Mouse (Mus musculus) adrenal gland (tissue): Measurements from ENCODE around the gene Epb41.

Experiments
- intact Hi-C: fragments of 180-260 bp; cut with DNase I; formaldehyde crosslinking; loops from one replicate; pipeline ENCODE4 v1.15.1; 2025

Epb41 gene

DNA sequence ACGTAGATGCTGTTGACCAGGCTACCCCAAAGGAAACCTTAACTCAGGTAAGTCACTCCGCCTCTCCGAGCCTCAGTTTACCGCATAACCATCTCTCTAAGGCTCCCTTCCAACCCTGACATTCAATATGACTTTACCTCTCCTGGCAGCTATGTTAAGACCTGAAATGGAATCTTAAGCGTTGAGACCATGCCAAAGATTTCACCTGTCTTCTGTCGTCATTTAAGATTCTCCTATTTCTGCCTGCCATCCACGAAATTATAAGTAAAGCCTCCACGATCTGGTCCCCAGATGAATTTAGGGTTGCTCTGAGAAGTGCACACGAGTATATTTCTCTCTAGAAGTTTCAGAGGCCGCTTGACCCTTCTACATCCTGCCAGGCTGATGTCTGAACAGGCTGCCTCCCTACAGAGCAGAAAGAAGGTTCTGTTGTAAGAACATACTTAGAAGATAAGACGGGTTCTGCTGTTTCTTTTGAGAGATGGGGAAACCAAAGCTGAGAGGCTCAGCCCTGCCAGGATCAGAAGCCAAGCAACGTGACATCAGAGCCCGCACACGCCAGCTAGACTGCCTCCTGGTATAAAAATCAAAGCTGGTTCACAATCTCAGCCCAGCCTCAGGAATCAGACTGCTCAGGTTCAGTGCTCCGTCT, 25.4 kb downstream of the Epb41 start:
- intact Hi-C loops, result no loop called here

DNA sequence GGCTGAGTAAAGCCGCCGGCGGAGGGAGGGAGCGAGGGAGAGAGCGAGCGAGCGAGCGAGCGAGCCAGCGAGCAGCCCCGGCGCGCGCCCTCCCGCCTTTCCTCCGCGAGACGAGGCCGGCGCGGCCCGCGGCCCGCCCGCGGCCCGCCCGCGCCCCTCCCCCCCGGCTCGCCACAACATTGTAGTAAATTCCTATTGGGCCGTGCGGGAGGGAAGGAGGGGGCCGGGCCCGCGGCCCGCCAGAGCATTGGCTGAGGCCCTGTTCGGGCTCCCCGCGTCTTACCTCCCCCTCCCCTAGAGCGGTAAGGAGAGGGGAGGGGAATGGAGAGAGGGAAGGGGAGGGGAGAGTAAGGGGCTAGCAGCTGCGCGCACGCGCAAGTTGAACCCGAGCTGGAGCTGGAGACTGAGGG, 26.1 kb downstream of the Epb41 start:
- intact Hi-C loops, result no loop called here

DNA sequence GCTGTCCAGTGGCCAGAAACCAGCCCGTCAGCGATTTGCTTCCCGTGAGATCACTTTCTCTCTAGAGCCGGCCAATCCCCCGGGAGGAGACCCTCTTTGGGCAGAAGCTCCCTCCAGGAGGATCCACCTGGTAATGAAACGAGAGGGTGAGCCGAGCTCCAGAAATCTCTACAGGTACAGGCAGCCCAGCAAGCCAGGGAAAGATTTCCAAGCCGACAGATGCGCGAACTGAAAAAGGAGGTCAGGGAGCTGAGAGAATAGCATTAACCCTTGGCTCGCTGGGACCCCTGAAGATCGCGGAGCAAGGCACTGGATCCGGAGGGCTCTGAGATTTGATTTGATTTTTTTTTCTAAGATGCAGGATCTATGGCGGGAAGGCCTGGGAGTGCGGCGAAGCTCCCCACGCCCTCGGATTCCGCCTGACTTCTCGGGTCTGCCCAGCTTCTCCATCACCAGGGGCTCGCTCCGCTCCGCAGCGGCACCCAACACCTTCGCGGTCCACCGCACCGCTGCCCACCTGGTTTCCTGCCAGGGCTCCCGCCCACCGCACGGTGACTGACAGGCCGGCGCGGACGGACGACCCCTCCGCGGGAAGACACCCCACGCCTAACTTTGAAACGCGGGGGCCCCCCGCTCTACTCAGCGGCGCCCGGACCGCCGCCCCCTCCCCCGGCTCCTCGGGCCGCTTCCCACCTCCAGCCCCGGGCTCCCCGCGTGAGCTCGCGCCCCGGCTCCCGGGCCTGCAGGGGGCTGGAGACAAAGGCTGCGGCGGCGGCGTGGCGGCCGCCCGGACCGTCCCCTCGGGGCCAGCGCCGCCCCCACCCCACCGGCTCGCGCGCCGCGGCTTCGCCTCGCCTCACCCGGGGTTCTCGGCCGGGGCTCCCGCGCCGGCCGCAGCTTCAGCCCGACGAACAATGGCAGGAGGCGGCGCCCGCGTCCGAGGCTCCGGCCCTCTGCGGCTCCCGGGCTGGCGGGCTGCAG, 26.8 kb downstream of the Epb41 start:
- intact Hi-C loops, result no loop called here

DNA sequence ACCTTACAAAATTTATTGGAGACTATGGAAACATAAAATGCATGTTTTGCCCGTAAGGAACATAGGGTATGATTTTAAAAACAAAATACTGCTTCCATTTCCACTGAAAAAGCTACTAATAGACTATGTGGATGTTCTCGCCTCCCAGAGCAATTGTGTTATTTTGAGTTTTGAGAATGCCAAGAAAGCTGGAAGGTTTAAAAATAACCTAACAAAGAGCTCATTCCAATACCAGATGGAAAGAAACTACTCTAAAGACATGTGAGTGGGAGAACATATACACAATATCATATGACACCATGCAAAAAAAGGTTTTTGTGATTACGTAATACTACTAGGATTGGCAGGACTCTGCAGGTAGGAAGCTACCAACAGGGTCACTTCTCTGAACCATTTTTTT, 31.4 kb downstream of the Epb41 start:
- intact Hi-C loops, result no loop called here

DNA sequence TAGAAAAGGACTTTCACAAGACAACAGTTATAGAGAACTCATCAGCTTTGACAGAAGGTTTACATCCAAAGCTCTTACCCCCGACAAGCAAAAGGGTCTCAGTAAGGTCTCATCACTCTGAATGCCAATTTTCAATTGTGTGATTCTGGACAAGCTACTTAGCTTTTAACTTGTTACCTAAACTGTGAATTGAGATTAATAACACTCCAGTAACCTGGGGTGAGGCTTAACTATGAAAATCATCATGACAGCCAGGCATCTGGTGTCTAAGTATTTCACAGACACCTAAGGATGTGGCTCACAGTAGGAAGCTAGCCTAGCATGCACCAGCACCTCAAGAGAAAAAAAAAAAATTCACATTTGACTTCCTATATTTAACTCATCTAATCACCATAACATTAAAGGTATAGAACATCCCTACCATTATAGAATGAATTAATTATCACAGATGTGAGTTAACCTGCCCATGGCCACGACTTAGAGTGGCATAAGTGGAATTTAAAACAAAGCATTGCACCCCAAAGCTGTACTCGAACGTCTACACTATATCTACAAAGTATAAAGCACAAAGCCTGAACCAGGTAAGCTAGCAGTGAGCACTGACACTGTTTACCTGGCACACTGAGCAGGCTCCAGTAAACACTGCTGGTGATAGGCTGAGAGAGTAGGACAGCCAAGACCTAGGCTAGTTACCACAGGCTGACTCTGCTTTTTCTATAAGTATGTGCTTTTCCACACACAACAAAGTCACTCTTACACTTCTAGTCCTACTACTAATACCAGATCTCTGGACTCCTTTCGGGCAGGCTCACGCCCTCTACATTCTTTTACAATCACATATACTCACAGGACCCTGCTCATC, 33.4 kb downstream of the Epb41 start:
- intact Hi-C loops, result no loop called here

DNA sequence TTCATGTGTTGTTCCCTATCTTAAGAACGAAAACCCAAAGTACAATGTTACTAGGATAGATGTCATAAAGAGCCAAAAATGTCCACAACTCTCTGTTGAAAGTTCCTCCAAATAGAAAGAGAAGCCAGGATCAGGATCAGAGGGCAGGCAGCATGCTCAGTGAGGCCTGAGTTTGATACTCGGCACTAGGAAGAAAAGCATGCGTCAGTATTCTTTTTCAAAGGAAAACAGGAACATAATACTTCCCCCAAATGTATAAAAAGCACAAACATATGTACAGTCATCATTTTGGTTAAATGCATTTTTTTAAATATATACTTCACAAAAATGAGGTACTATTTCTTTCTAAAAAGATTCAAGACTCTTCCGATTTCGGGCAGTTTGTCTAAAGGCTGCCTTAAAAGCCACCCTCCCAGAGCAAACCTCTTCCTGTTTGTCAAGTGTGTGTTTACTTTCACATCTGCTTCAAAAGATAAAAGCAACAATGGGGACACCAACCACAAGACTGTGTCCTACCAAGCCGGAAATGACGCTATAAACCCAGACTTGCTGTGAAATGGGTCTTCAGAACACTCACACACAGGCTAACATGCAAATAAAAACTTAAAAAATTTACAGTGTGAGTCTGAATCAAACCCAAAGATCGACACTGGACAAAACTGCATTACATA, 35.0 kb downstream of the Epb41 start:
- intact Hi-C loops, result no loop called here

DNA sequence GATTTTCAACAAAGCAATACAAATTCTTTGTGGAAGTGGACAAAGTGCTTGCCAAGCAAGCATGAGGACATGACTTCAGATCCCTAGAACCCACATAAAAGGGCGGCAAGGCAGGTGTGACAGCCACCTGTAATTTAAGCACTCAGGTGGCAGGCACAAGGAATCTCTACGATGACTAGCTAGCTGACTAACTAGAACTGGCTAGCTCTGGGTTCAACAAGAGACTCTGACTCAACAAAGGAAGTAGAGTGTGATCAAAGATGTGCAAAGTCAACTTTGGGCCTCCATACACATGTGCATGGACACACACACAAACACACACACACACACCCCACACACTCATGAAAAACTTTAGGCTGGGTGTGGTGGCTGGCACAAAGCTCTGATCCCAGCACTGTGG, 35.6 kb downstream of the Epb41 start:
- intact Hi-C loops, result no loop called here

DNA sequence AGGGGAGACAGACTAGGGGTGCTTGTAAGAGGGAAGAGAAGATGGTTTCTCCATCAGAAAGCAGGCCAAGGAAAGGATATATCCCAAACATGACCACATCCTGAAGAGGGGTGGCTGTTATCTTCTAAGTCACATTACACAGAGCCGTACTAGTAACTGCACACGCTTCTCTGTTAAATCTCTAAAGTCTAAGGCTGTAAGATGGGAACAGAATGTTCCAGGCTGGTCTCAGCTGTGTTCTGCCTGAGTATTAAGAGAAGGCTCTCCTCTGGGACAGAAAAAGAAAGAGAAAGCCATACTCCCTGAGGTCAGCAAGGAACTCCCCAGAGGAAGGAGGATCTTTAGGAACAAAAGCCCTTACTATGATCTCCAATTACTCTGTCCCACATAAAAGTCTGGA, 36.3 kb downstream of the Epb41 start:
- intact Hi-C loops, result no loop called here

DNA sequence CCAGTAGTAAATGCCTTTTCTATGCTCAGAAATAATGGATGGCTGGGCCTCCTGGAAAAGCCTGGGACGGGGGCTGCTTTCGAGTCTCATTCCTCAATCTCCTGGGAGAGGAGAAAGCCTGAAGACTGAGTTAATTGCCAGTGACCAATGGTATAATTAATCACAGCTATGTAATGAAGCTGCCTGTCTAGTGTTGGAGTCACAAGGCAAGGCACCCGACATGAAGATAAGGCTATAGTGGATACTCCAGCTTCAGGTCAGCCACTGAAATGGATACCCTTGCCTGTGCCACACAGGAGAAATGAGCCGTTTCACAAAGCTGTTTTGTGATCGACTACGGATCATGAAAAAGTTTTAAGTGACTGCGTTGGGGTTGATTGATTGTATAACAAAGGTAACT, 37.1 kb downstream of the Epb41 start:
- intact Hi-C loops, result no loop called here

DNA sequence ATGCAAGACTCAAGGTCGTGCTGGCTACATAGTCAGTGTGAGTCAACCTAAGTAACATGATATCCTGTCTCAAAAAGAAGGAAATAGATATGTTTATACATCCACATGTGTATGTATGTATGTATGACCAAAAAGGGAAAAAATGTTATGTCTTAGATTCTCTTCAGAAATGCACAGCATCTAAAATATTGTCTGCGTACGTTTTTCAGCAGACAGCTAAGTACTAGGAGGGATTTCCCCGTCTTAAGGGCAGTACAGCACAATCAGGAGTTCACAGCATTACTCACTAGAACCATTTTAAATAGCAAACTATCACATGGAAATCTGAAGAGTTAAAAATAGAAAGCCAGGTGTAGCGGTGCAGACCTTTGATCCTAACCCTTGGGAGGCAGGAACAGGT, 38.0 kb downstream of the Epb41 start:
- intact Hi-C loops, result no loop called here

DNA sequence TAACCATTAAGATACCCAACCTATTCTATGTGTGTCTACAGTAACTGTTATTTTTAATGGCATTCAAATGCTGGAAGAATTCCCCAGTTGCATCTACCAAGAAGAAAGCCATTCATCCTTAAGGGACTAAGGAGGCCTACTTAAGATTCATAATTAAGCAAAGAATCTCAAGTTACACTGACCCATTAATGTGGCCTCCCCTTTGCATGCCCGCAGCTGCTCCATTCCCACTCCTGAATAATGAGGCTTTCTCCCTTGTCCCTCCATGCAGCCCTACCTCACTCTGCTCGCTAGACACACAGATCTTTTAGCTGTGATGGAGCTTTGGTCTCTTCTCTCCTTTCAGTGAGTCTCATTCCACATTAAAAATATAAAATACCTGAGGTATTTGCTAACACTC, 40.9 kb downstream of the Epb41 start:
- intact Hi-C loops, result loop anchor here (5.0 kb wide), 1 partner anchor 43 kb away; the partner anchor contains the start of gene Epb41

DNA sequence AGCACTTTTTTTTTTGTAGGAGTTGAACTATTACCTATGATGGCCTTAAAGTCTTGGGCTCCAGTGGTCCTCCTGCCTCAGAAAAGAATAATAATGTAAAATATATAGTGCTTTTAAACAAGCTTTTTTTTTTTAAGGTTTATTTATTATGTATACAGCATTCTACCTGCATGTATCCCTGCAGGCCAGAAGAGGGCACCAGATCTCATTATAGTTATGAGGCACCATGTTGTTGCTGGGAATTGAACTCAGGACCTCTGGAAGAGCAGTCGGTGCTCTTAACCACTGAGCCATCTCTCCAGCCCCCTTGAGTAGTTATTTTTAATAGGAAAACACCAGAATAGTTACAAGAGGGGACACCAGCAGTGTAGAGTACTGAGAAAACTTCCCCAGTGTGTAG, 41.9 kb downstream of the Epb41 start:
- intact Hi-C loops, result loop anchor here (5.0 kb wide), 1 partner anchor 44 kb away; the partner anchor contains the start of gene Epb41

DNA sequence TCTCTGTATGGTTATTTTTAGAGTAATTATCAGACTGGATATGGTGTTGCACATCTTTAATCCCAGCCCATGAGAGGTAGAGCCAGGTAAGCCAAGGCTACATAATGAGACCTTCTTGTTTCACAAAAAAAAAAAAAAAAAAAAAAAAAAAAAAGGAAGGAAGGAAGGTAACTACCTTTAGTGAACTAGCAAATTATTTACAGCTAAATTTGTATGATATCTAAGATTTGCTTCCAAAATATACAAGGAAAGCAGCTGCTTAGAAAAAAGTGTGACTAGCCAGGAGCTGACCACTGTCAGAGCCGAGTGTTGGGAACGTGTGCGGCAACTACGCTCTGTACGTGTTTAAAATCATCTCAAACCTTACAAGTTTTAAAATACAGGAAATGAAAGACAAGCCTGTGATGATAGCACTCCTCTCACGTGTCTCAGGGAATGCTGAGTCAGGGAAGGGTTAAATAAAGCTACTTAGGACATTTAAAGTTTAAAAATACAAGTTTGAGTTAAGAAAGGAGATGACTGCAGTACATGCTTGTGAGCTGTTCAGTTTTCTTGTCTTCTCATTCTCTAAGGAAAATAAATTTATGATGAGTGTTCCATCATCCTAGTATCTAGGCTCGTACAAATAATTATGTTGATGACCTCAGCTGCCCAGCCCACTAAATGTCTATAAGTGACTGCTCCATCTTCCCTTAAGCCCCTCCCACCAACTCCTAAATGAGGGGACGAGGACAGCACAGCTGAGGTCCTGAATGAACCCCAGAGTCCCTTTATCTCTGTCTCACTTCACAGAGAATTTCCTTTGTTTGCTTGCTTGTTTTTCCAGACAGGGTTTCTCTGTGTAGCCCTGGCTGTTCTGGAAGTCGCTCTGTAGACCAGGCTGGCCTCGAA, 45.0 kb downstream of the Epb41 start:
- intact Hi-C loops, result loop anchor here (5.0 kb wide), 1 partner anchor 47 kb away; the partner anchor contains the start of gene Epb41

DNA sequence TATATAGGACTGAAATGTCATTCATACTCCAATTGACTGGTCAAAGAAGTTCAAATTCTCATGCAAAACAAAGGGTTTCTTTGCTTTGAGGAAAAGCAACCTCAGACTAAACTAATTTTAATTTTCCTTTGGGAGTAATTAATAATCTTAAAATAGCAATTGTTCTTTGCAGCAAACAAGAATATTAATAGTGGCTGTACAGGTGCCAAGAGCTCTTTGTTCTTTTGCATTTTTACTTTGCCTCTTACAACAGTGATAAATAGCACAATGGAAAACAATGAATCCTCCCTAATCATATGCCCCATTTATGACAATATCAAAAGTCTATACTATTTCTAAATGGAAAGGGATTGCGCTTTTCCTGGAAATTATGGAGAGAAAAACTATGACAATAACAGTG, 47.3 kb downstream of the Epb41 start:
- intact Hi-C loops, result no loop called here

DNA sequence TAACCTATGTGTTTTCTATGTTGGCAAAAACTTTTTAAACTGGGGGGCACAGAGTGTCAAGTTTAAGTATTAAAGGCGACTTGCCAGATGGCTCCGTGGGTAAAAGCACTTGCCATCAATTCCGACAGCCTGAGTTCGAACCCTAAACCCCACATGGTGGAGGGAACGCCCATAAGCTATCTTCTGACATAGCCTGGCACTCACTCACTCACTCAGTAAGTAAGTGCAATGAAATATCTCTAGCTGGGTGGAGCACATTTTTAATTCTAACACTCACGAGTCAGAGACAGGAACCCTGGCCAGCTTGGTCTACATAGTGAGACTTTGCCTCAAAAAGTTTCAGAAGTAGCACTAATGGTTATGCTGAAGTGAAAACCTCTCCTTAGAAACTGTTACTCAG, 48.0 kb downstream of the Epb41 start:
- intact Hi-C loops, result no loop called here

DNA sequence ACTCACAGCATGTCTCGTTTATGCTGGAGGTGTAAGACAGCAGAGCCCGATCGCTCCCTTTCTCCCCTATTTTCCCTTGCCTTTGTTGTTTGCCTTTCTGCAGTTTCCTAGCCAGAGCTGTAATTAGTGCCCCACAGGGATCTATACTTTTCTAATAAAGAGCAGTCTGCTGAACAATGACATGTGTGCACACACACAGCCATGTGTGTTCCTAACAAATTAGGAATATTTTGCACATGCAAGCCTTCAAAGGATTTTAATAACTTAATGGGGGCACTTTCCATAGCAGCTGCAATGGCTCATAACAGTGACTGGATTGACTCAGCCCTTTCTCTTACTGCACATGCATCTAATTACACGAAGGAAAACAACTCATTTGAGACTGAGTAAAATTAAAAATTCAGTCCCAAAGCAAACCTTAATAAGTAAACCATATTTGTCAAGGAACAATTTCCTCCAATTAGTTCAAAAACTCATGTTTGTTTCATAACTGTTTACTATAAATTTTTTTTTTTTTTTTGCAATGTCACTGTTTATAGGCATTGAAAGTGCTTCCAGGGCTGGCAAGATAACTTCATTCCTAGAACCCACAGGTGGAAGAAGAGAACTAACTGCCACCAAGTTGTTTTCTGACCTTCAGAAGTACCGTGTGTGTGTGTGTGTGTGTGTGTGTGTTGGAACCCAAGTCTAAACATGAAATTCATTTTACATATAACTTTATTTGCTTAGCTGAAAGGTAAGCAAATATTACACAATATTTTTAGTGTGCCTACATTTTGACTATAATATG, 49.2 kb downstream of the Epb41 start:
- intact Hi-C loops, result no loop called here

DNA sequence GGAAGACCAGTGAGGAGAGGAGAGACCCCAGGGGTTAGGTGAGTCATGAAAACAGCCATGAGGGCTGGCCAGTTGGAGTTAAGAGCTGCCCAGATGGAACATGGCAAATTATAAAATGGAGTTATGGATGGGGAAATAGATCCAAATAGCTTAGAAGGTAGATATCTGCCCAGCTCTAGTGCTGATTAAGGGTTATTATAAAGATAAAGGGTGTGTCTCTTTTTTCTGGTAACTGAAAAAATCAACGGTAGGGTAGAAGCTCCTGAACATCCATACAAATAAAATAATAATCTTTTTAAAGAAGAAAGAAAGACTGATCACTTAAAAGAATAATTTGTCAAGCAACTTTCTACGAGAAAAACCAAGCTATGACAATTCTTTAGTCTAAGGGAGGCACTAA, 49.9 kb downstream of the Epb41 start:
- intact Hi-C loops, result no loop called here

DNA sequence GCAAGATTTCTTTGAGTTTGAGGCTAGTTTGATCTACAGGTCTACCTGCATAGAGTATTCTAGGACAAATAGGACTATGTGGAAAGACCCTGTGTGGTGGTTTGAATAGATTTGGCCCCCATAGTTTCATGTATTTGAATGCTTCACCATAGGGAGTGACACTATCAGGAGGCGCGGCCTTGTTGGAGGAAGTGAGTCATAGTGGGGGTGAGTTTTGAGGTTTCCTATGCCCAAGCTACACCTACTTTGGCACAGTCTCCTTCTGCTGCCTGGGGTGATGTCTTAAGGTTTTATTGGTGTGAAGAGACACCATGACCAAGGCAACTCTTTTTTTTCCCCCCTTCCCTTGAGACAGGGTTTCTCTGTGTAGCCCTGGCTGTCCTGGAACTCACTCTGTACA, 51.3 kb downstream of the Epb41 start:
- intact Hi-C loops, result no loop called here

DNA sequence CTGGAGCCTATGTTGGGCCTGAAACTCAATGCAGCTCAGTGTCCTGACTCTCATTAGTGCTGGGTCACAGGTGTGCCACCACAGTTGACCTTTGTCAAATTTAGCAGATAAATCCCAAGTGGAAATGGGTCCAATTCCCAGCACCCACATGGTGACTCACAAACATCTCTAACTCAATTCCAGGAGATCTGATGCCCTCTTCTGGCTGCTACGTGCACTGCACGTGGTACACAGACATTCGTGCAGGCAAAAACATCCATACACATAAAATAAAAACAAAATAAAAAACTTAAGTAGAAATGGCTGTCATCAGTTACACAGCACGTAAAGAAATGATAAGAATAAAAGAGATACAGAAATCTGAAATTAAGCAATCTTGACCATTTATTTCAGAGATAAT, 52.5 kb downstream of the Epb41 start:
- intact Hi-C loops, result no loop called here
